Mouse (Mus musculus) left cerebral cortex, adult 11 months (tissue): Measurements from ENCODE around the gene Ltb.

Experiments used
- DNase-seq: peaks from one replicate; pipeline ENCODE4 v3.0.0; 2022; ENCODE audit warnings: low spot score

Gene Ltb

DNA sequence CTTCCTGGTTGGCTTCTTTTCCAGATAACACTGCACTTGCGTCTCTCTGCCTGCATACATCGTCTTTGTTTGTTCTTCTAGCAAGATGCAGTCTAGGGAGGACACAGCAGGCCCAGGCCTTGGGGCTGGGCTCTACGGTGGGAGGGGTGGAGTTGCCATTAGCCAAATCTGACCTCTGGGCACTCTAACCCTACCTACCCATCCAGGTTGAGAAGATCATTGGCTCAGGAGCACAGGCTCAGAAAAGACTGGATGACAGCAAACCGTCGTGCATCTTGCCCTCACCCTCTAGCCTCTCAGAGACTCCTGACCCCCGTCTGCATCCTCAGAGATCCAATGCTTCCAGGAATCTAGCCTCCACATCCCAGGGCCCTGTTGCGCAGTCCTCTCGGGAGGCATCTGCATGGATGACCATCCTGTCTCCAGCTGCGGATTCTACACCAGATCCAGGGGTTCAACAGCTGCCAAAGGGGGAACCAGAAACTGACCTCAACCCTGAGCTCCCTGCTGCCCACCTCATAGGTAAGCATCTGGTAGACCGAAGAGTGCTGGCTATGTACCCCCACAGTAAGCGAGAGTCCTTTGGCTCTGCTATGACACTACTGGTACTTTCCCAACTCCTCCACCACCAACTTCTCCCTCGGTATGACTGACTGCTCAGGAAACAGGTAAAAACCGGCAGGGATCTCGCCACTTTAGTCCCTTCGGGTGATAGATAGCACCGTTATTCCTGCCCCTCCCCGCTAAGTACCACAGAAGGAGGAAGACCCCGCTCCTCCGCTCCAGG is 798 bp downstream of the Ltb start:
- no peak for DNase-seq

DNA sequence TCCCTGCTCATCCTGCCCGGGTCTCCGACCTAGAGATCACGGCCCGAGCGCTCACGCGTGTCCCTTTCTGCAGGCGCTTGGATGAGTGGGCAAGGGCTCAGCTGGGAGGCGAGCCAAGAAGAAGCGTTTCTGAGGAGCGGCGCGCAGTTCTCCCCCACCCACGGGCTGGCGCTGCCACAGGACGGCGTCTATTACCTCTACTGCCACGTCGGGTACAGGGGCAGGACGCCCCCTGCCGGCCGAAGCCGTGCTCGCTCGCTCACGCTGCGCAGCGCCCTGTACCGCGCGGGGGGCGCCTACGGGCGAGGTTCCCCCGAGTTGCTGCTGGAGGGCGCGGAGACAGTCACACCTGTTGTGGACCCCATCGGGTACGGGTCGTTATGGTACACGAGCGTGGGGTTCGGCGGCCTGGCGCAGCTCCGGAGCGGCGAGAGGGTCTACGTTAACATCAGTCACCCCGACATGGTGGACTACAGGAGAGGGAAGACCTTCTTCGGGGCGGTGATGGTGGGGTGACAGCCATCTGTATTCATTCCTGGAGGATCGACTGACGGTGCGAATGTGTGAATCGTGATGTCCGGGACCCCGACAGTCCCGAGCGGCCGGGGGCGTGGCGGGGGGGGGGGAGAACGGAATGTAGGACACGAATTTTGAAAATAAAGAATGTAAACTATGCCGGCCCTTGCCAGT is 1.5 kb downstream of the Ltb start:
- DNase-seq: peak; percentile 65

DNA sequence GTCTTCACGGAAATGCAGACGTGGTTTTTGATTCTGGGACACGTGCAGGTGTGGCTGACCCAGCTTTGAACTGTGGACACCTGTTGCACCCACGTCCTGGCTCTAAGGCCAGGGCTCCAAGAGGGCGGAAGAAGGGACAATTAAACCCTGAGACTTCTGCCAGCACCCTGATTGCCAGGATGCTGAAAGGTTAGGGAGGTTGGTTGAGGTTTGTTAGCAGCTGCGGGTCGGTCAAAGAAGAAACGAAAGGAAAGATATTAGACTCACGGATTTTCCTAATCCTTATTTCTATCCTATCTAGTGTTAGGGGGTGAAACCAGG is 2.0 kb downstream of the Ltb start:
- no peak for DNase-seq

DNA sequence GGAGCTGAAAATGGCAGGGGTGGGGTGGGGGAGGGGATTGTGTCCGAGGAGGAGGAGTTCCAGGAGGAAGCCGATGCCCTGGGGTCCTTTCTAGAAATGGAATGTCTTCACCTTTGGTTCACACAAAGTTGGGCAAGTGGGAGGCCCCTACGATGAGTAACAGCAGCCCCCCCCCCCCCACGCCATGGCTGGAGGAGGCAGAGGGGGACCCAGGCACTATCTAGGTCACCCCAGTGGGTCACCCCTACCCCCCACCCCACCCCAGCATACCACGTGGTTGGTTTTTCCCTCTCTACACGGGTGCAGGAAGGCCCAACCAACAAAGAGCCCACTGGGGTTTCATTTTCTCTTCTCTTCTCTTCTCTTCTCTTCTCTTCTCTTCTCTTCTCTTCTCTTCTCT is 2.9 kb downstream of the Ltb start:
- DNase-seq: no peak

DNA sequence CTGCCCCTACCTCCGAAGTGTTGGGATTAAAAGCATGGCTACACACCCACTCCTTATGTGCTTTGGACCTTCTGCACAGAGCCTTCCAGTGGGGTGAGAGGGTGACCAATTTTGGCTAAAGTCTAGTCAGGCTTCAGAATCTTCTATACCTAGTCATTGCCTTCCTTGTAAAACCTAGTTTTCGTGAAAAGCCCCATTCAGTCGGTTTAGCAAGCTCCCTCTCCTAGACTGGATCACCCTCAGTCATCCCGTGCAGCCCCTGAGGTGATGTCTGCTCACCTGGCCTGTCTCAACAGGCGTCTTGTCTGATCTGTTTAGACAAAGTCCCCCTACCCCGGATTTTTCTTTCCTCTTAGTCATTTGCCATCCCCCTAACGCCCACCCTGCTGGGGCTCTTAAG is 3.8 kb downstream of the Ltb start:
- no peak for DNase-seq

DNA sequence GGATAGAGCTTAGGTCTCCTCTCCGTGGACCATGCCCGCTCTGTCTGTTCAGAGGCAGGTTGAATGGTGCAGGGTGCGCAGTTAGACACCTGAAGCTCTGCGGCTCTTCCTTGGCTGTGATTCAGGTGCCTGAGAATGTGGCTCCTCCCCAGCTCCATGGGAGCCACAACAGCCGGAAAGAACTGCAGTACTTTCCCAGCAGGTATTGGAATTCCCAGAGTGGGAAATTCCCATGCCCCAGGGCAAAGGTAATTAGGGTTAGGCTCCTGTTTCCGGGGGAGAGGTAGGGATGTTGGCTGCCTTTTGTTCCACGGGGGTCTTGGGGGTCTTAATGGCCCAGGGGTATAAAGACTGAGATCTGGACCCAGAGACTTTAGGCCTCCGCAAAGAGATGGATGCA is 4.7 kb downstream of the Ltb start:
- DNase-seq: no peak

DNA sequence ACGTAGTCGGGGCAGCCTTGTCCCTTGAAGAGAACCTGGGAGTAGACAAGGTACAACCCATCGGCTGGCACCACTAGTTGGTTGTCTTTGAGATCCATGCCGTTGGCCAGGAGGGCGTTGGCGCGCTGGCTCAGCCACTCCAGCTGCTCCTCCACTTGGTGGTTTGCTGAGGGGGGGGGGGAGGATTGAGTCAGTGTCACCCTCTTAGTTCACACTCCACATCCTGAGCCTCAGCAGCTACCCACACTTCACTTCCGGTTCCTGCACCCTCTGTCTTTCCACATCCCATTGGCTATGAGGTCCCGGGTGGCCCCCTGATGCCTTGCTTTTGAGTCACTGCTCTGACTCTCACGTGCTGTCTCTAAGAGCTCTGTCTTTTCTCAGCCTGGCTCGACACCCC is 6.2 kb downstream of the Ltb start:
- DNase-seq: no peak

DNA sequence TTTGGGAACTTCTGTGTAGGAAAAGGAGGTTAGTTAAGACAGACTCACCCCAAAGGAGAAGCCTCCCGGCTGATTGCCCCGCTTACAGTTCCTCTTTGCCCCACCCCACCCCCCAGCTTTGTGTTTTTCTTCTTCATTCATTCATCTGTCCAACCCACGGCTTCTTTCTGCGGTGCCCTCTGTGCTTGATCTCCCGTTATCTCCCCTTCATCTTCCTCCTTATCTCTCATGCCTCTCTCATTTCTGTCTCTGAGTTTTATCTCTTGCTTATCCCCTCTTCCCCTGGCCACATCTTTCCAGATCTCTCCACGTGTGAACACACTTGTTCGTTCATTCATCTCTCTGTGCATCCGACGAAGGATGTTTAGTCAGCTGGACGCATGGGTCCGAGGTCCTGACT is 6.9 kb downstream of the Ltb start:
- no peak for DNase-seq

DNA sequence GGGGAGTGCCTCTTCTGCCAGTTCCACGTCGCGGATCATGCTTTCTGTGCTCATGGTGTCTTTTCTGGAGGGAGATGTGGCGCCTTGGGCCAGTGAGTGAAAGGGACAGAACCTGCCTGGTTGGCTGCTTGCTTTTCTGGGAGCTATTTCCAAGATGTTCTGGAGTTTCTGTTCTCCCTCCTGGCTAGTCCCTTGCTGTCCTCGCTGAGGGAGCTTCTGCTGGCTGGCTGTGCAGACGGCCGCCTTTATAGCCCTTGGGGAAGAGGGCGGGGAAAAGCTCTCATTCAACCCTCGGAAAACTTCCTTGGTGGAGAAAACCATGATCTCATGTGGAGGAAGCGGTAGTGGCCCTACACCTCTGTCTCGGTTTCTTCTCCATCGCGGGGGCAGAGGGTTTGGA is 7.5 kb downstream of the Ltb start, which contains the start of gene Tnf:
Gene Tnf, minus strand, starts transcription at position 221 of the 400 bp plus-strand sequence.
- no peak for DNase-seq

DNA sequence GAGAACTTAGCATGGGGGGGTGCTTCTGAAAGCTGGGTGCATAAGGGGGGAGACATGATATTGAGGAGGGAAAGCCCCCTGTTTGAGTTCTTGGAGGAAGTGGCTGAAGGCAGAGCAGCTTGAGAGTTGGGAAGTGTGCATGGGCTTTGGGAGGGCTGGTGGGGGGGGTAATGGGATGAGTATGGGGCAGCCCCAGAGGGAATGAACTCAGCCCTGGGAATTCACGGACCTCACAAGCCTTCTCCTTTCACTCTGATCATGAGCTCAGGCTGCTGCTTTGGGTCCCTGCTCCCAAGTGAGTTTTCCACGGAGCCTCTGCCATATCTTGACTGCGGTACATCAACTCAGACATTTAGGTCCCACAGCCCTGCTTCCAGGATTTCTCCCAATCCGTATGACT is 8.2 kb downstream of the Ltb start:
- DNase-seq: no peak

DNA sequence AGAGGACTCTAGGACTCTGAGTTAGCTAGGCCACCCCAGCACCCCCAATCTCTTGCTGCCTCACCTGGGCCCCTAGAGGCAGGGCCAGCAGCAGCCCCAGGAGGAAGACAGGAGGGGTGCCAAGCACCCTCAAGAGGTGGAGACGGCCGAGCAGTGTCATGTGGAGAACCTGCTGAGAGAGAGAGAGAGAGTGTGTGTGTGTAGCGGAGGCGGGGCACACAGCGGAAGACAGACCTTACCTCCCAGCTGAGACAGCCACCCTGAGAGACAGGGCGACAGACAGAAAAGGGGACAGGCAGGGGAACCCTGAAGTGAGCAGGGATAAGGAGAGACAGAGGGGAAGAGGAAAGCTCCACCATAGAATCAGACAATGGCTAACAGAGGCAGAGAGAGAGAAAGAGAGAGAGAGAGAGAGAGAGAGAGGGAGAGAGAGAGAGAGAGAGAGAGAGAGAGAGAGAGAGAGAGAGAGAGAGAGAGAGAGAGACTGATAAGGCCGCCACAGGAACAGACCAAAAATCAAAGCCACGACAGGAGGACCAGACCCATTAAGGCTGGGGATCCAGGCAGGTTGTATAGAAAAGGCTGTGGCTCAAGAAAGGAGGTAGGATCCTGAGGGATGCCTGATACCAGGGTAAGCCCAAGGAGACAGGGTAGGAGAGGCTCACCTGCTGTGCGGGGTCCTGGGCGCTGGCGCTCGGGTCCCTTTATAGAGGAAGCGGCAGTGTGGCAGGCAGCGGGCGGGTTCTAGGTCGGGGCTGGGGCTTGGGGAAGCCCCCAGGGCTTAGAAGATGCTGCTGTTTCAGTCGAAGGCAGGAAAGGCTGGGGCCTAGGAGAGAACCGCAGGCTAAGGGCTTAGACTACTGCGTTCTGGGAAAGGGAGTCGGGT is 10.5 kb downstream of the Ltb start, which contains the start of gene Lta:
Gene Lta, minus strand, starts transcription at position 858 of the 886 bp plus-strand sequence.
- no peak for DNase-seq

DNA sequence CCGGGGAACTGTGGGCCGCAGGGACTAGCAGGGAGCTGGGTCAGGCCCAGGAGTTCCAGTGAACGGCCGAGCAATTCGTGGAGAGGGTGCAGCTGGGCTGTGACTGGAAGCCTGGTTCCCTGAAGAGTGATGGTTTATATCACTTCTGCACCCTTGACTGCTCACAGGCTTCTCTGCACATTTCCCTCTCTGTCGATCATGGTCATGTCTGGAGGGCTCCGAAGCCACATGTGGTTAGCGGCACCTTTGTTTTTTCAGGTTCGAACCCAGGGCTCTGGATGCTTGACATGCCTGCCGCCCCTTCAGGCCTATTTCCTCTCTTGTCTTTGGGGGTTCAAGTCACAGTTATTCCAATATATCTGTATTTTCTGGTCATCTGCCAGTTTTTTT is 11.1 kb downstream of the Ltb start:
- no peak for DNase-seq

DNA sequence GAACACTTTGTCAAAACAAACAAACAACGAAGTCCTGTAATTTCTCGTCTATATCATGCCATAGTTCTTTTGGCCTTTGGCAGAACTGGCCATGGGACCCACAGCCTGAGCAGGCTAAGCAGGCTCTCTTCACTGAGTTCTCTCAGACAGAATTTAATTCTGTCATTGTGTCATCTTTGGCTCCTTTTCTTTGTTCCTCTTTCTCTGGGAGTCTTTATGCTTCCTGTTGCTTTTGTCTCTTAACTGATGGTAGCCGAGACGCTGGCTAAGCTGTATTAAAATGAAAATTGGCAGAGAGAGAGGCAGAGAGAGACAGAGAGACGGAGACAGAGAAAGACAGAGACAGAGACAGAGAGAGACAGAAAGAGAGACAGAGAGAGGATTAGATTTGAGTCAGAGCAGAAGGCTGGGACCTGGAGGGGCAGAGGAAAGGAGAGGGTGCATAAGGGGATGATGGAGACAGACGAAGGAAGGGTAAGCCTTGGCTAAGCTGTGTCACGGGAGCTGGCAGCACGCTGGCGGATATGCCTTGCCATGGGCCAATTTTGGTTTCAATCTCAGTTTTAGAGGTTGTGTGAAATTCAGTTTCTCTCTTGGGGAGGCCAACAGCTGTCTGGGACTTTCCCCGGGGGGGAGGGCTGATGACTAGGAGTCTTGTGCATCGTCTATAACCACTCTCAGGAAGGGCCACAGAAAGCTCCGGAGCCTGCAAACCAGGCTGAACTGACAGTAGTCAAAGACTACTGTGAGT is 15.7 kb downstream of the Ltb start:
- DNase-seq: no peak

DNA sequence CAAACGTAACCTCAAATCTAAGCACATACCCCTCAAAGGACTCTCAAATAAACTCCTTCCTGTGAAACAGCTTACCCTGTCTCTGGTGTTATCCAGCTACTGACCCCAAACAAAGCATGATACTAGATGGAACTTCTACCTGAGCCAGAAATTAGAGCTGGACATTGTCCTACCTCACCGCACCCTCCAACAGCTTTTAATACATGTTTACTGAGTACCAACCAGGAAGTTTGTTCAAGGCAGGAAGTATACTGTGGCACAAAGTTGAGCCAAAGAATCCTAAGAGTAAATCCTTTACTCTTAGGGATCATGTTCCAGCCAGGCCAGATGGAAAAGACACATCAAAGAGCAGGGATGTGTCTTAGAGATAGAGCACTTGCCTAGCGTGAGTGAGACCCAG is 16.4 kb downstream of the Ltb start:
- no peak for DNase-seq

DNA sequence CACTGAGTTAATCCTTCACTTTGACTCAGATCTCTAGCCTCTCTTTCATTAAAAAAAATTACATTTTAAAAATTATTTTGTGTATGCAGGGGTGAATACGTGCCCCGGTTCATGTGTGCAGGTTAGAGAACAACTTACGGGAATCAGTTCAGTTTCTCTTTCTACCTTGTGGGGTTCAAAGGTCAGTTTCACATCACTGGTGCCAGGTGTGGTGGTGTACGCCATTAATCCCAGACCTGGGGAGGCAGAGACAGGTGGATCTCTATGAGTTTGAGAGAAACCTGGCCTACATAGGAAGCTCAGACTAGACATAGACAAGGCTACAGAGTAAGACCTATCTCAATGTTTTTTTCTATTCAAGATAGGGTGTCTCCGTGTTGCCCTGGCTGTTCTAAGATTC is 18.8 kb downstream of the Ltb start:
- no peak for DNase-seq

DNA sequence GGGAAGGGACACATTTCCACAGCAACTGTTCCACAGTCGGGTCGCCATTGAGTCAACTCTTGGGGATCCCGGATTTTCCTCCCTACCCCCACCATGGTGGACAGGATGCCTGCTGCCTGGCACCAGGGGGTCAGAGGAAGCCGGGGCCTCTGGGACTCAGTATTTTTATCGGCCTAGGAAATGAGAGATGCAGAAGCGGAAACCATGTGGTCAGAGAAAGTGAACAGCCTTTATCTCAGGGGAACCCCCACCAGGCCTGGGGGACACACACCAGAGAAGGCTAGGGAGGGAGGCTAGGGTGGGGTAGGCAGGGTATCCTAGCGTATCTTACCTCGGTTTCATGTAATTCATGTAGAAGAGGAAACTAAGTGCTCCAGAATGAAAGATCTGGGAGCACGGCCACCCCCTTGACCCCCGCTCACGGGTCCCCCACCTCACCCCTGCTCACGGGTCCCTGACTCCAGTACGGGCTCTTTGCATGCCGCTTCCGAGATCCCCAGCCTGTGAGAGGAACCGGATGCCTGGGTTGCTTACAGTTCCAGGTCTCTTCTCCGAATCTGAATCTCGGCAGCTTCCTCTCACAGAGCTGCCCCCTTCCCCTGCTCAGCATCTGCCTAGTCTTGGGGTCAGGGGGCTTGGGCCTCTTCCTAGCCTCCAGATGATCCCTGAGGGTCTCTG is 24.4 kb downstream of the Ltb start:
- DNase-seq: no peak

DNA sequence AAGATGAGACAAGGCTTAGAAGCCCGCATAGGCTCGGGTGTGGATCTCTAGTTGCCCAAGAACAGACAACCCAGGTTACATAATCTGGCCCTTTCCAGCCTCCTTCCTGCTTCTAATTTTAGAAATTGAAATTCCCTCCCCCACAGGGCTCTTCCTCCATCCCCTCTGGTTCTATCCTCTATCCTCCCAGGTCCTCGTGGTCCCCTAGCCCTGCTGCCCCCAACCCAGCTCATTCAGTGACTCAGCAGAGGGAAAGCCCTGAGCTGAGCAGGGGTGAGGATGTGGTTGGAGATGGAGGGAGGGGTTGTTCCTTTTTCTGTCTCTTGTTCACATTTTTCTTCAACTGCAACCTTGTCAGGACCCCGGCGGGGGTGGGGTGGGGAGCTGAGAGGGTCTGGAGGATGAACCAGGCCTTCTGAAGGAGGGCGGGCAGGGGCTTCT is 25.4 kb downstream of the Ltb start:
- DNase-seq: no peak

DNA sequence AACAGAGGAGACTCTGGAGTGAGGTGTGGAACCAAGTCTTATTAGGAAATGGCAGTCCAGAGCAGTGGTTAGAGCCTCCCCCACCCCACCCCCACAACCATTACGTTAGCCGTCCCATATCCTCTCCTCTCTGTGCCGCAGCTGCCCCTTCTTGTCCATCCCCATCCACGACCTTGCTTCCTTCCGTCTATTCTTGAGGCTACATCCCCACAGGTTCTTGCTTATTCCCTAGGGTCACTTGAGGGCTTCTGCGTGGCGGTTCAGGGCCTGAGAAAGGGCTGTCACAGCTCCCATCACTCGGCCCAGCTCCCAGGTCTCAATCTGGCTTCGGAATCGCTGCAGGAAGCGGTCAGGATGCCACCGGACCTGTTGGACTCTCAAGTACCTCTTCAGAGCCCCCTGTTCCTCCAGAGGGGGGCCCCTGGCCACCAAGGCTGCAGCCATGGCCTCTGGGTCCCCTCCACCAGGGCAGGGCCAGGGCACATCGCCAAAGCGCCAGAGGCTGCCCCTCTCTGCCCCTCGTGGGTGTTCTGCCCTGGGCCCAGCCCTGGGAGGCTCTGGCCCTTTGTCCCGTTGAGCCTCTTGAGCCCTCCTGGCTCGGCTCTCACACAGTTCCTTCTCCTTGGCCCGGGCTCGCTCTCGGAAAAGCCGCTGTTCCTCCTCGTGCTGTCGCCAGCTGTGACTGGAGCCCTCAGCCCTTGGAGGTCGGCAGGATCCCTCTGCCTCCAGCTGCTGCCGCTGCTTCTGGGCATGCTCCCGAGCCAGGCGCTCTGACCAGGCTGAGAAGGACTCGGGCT is 26.1 kb downstream of the Ltb start, which contains the start of gene Gm16181:
Gene Gm16181, plus strand, starts transcription at position 679 of the 797 bp plus-strand sequence.
- DNase-seq: no peak

DNA sequence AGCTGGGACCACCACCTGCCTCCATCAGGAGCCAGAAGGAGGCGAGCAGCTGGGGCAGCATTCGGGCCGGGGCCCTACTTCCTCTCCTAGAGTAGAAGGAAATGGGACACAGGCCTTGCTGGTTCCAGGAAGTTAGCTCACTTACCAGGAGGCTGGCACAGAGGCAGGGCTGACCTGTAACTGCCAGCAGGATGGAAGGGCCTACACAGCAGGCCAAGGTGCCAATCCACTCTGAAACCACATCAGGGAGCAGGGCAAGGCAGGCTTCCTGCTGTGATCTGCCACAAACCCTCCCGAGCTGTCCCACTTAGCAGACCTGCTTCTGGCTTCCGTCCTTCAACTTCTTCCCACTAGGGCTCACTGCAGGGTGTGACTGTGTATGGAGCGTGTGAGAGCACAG is 28.1 kb downstream of the Ltb start:
- no peak for DNase-seq

DNA sequence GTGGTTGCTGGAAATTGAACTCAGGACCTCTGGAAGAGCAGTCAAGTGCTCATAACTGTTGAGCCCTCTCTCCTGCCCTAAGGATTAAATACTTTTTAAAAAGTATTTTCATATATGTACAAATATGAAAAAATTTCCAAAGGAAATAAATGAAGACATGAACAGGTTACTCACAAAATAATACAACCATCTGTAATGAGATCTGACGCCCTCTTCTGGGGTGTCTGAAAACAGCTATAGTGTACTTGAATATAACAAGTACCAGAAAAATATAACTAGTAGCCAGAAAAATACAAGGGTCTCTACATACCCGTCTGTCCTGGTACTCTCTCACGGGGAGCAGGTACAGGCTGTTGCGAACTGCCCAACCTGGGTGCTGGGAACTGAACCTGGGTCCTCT is 30.4 kb downstream of the Ltb start:
- DNase-seq: no peak

DNA sequence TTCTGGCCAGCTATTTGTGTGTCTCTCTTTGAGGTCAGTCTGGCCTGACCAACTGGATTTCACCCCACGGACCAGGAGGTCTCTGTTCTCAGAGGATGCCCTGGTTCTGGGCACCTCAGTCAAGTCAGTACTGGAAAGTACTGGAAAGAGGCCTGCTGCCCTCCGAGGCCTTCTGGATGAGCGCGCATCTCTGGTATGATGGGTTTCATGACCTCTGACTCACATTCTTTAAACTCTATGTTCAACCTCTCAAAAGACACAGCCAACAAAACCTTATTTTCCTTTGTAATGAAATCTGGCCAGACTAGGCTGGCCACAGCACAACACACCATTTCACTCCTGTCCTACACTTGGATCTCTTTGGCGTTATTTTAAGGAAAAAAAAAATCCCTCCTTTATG is 31.2 kb downstream of the Ltb start:
- DNase-seq: no peak
